Mouse (Mus musculus): ENCODE data around the gene Rara.

DNA sequence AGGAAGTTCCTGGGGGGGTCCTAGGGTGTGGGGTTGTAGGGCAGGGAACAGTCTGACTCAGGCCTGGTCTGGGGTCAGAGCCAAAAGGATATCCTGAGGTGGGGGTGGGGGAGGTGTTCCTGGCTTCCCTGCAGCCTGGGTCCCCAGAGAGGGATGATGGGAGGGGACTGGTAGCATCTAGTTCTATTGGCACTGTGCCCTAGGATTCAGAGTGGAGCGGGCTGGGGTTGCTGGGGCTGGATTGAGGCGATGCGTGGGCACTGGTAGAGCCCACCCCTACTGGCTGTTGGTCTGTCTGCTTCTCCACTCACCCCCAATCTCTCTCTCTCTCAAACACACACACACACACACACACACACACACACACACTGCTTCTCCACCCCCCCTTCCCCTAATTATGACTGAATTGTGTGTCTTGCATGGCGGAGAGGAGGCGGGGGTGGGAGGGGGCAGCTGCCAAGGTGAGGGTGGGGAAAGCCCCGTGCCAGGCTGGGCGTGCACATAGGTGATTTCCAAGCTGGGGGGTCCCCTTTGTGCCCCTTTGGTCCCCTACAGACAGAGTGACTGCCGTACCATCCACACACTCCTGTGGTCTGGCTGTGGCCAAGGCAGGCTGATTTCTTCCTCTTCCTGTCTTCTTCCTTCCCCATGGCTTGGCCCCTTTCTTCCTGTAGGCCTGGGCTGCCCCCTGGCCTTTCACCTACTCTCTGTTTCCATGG, 15.5 kb downstream of the Rara start:
- TF ChIP-seq CTCF (IDR thresholded peaks at IDR 0.05; ENCODE audit: insufficient read depth, low read depth, low read length) = no peak
- no peak for TF ChIP-seq POLR2A (IDR thresholded peaks at IDR 0.05; ENCODE audit: insufficient read depth, low read depth, low read length)
